Mouse (Mus musculus): ENCODE results near the gene Trip11. TPM values are rescaled to one million over a fixed set of nuclear protein-coding genes. Genes with fewer than 3 reads are reported as not detected.

Gene Trip11
- polyA plus RNA-seq, 1 experiment from 2014 or later = 12.0 TPM

DNA sequence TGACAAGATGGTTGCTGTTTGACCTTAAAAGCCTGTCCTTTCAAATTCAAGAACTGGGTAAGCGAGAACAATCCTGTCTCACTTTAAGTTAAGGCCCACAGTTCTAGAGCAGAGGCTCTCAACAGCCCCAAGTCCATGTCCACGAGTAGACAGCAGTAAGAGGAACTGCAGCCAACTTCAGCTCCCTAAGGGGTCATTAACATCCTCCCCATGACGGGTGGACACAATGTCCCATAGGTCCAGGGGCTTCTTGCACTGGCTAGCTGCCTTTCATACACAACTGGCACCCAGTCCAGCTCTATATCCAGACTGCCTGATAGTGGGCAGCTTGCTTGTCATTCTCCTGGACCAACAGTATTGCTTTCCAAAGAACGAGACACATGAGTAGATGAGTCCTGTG, 35.7 kb upstream of the Trip11 start:
- DNase-seq = no peak

DNA sequence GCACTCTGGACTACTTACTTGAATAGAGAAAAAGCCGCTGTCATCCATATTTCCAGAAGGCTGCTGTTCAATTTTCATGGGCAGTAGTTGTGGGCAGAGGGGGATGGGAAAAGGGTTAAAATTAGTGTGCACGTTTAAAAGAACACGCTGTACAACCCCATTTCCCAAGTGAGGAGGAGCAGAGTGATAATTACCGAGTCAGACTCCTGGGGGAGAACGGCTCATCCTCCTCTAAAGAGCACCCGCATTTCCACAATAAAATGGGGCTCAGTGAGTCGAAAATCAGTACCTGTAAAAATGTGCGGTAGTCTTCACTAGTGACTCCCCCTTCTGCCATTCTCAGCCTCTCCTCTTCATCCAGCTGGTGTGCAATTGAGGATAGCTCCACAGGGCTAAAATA, 34.9 kb upstream of the Trip11 start:
- Histone ChIP-seq H3K4me2 (ENCODE audit: low read depth, low read length) (no peak overlapping the region), H3K27me3 (ENCODE audit: insufficient read depth, low read length) (no peaks in the 10 kb centered on the region), H3K9me3 (ENCODE audit: low read length) (no peaks in the 10 kb centered on the region), H3K4me1 (ENCODE audit: insufficient read depth) (no peaks in the 10 kb centered on the region), H3K36me3 (replicated peaks; ENCODE audit: insufficient read depth, low read length) (peaks cover 29% of the 10 kb centered on the region), H3K4me3 (ENCODE audit: low read depth, low read length) (no peak overlapping the region), H3K9ac (replicated peaks) (no peak overlapping the region), H3K27ac (ENCODE audit: low read depth) (no peak overlapping the region)
- no peak for DNase-seq
- 73% methylated on average over 8 of the region's 8 CpGs for WGBS (ENCODE audit: insufficient replicate concordance)
- TF ChIP-seq CTCF (IDR thresholded peaks at IDR 0.05; ENCODE audit: low read depth) (no peak), EP300 (IDR thresholded peaks at IDR 0.05; ENCODE audit: low read depth) (no peak)
- no peak for ATAC-seq

More for the DNA sequence above, 35.7 kb upstream of the Trip11 start:
- Histone ChIP-seq H3K27ac (ENCODE audit: low read depth) (no peak overlapping the region), H3K27me3 (ENCODE audit: insufficient read depth, low read length) (no peaks in the 10 kb centered on the region), H3K9ac (replicated peaks) (no peak overlapping the region; the same call in 1 of the 2 replicates), H3K4me2 (ENCODE audit: low read depth, low read length) (no peak overlapping the region), H3K36me3 (replicated peaks; ENCODE audit: insufficient read depth, low read length) (peaks cover 29% of the 10 kb centered on the region), H3K9me3 (ENCODE audit: low read length) (no peaks in the 10 kb centered on the region), H3K4me1 (ENCODE audit: insufficient read depth) (no peaks in the 10 kb centered on the region), H3K4me3 (ENCODE audit: low read depth, low read length) (no peak overlapping the region)
- ATAC-seq = no peak
- TF ChIP-seq CTCF (IDR thresholded peaks at IDR 0.05; ENCODE audit: low read depth) (no peak), EP300 (IDR thresholded peaks at IDR 0.05; ENCODE audit: low read depth) (no peak)
- 64% methylated on average over 4 of the region's 4 CpGs for WGBS (ENCODE audit: insufficient replicate concordance)

DNA sequence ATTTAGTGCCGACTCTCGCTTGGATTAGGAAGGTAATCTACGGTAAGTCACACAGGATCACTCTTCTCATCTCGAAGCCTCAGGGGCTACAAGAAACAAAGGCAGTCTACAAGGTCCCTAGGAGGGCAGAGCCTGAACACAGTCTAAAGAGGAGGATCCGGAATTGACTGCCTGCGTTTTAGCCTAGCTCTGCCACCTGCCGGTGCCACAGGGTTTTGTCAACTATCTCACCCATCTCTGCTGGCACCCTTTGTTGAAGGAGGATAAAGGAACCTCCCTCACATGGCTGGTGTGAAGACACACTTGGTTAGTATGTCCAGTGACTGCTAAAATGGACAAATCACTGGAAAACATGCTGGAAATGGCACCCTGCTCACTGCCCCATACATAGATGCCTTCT, 24.5 kb upstream of the Trip11 start:
- TF ChIP-seq EP300 (IDR thresholded peaks at IDR 0.05; ENCODE audit: low read depth) (no peak), CTCF (IDR thresholded peaks at IDR 0.05; ENCODE audit: low read depth) (no peak)
- no peak for ATAC-seq
- Histone ChIP-seq H3K9me3 (ENCODE audit: low read length) (0 out of 2 replicates have a peak, but pooled peaks cover 2% of the 10 kb centered on the region), H3K27me3 (ENCODE audit: insufficient read depth, low read length) (no peaks in the 10 kb centered on the region), H3K27ac (ENCODE audit: low read depth) (no peak overlapping the region), H3K36me3 (replicated peaks; ENCODE audit: insufficient read depth, low read length) (peaks cover 56% of the 10 kb centered on the region), H3K9ac (replicated peaks) (no peak overlapping the region), H3K4me1 (ENCODE audit: insufficient read depth) (no peaks in the 10 kb centered on the region), H3K4me3 (ENCODE audit: low read depth, low read length) (no peak overlapping the region), H3K4me2 (ENCODE audit: low read depth, low read length) (no peak overlapping the region)
- DNase-seq = no peak
- 89% methylated on average over 7 of the region's 7 CpGs for WGBS (ENCODE audit: insufficient replicate concordance)

DNA sequence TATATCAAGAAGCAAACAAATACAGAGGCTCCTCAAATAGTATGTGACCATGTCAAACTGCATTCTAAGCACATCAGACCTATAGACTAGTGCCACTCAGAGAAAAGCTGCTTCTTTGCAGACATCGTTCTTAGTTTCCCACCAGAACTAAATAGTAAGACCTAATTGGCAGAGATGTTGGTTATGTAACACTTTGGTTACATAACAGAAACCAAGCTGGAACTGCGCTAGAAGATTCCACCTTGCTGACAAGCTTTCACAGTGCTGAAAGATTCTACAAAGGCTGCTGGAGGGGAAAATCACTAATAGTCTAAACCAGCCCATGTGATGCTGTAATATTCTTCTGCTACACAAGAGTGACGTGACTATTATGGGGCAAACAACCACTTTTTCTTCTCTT, 22.2 kb upstream of the Trip11 start:
- Histone ChIP-seq H3K27me3 (ENCODE audit: insufficient read depth, low read length) (no peaks in the 10 kb centered on the region), H3K9me3 (ENCODE audit: low read length) (0 out of 2 replicates have a peak, but pooled peaks cover 2% of the 10 kb centered on the region), H3K4me1 (ENCODE audit: insufficient read depth) (no peaks in the 10 kb centered on the region), H3K9ac (replicated peaks) (no peak overlapping the region), H3K27ac (ENCODE audit: low read depth) (no peak overlapping the region), H3K4me3 (ENCODE audit: low read depth, low read length) (no peak overlapping the region), H3K36me3 (replicated peaks; ENCODE audit: insufficient read depth, low read length) (peaks cover 55% of the 10 kb centered on the region), H3K4me2 (ENCODE audit: low read depth, low read length) (no peak overlapping the region)
- no peak for DNase-seq
- TF ChIP-seq CTCF (IDR thresholded peaks at IDR 0.05; ENCODE audit: low read depth) = no peak
- no peak for ATAC-seq
- 85% methylated on average over 3 of the region's 3 CpGs for WGBS (ENCODE audit: insufficient replicate concordance)

DNA sequence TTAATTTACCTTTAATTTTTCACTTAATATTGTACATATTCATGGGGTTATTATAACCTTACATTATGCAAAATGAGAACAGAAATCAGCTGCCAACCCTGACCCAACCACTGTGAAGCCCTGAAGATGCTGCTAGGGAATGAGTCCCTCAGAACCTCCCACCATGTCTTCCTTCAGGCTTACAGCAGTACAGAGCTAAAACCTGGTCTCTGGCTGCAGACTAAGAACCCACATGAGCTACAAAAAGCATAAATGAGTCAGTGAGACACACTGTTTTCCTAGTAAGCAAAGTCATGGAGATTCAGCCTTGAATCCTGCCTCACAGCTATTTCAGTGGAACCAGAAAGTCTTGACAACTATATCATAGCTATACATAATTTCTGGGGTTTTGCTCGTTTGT, 15.4 kb upstream of the Trip11 start:
- whole genome bisulfite sequencing (ENCODE audit: insufficient replicate concordance) = 63% methylated on average over 1 of the region's 1 CpGs

DNA sequence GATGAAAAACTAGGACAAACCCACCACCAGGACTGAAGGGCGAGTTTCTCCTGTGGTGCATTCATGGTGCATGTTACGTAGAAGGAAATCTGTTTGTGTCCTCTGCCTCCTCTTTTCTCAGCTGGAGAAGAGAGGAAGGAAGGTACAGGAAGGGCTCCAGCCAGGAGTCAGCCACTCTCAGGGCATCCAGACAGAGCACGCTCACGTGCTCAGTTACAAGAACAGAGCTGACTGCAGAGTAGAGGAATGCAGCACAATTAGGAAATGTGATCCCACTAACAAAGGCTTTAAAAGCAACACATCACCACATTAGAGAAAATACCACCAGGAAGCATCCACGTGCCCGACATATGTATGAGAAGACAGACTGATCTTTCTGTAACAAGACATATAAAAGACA, 9.2 kb upstream of the Trip11 start:
- 86% methylated on average over 6 of the region's 6 CpGs for WGBS (ENCODE audit: insufficient replicate concordance)
- TF ChIP-seq CTCF (IDR thresholded peaks at IDR 0.05; ENCODE audit: low read depth) (no peak), EP300 (IDR thresholded peaks at IDR 0.05; ENCODE audit: low read depth) (no peak)
- no peaks in the 10 kb centered on the region for H3K4me1 ChIP-seq (ENCODE audit: insufficient read depth)
- no peaks in the 10 kb centered on the region for H3K9me3 ChIP-seq (ENCODE audit: low read length)
- peaks cover 25% of the 10 kb centered on the region for H3K36me3 ChIP-seq (replicated peaks; ENCODE audit: insufficient read depth, low read length)
- DNase-seq (no peak), ATAC-seq (no peak)
- no peak overlapping the region for H3K4me2 ChIP-seq (ENCODE audit: low read depth, low read length)
- no peak overlapping the region for H3K4me3 ChIP-seq (ENCODE audit: low read depth, low read length)
- no peak overlapping the region for H3K27ac ChIP-seq (ENCODE audit: low read depth)
- no peaks in the 10 kb centered on the region for H3K27me3 ChIP-seq (ENCODE audit: insufficient read depth, low read length)
- no peak overlapping the region for H3K9ac ChIP-seq (replicated peaks)

More for the DNA sequence above, 15.4 kb upstream of the Trip11 start:
- Histone ChIP-seq H3K9me3 (ENCODE audit: low read length) (no peaks in the 10 kb centered on the region), H3K4me3 (ENCODE audit: low read depth, low read length) (no peak overlapping the region), H3K4me2 (ENCODE audit: low read depth, low read length) (no peak overlapping the region), H3K27ac (ENCODE audit: low read depth) (no peak overlapping the region), H3K4me1 (ENCODE audit: insufficient read depth) (no peaks in the 10 kb centered on the region), H3K9ac (replicated peaks) (no peak overlapping the region), H3K27me3 (ENCODE audit: insufficient read depth, low read length) (no peaks in the 10 kb centered on the region), H3K36me3 (replicated peaks; ENCODE audit: insufficient read depth, low read length) (peaks cover 45% of the 10 kb centered on the region)
- no peak for ATAC-seq
- no peak for DNase-seq
- TF ChIP-seq CTCF (IDR thresholded peaks at IDR 0.05; ENCODE audit: low read depth) (no peak), EP300 (IDR thresholded peaks at IDR 0.05; ENCODE audit: low read depth) (no peak)

DNA sequence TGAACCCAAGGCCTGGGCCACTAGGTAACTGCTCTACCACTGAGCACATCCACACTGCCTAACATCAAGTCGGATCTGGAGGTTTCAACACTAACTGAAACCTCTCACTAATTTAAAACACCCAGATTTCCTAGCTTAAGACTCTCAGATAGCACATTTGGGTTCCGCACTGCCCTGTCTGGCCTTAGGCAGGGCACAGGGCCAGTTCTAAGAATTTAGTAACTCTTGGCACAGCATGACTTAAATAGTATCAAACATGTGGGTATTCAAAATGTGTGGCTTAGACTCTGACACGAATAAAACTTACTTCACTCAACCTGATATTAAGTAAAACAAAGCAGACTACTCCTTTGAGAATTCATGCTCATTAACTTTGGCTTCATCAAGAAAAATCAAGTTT, 6.8 kb upstream of the Trip11 start:
- no peak for TF ChIP-seq EP300 (IDR thresholded peaks at IDR 0.05; ENCODE audit: low read depth)
- no peak for TF ChIP-seq CTCF (IDR thresholded peaks at IDR 0.05; ENCODE audit: low read depth)
- no peak overlapping the region for H3K27ac ChIP-seq (ENCODE audit: low read depth)
- no peak for ATAC-seq
- peaks cover 17% of the 10 kb centered on the region; the same call in 1 of the 2 replicates for H3K36me3 ChIP-seq (replicated peaks; ENCODE audit: insufficient read depth, low read length)
- no peaks in the 10 kb centered on the region for H3K27me3 ChIP-seq (ENCODE audit: insufficient read depth, low read length)
- no peaks in the 10 kb centered on the region for H3K9me3 ChIP-seq (ENCODE audit: low read length)
- no peak for DNase-seq
- H3K4me1 ChIP-seq (ENCODE audit: insufficient read depth) = no peaks in the 10 kb centered on the region
- no peak overlapping the region for H3K9ac ChIP-seq (replicated peaks)
- H3K4me2 ChIP-seq (ENCODE audit: low read depth, low read length) = no peak overlapping the region
- WGBS (ENCODE audit: insufficient replicate concordance) = 82% methylated on average over 3 of the region's 3 CpGs
- H3K4me3 ChIP-seq (ENCODE audit: low read depth, low read length) = no peak overlapping the region

Measured in liver, postnatal 0 days (tissue).